13 mouse cellular contexts compared by ENCODE assay signal in genomic region chr13:42961561-42961960, GRCm38 (mm10).
"Had no signal": no experiment of that assay in that cellular context is flagged by ENCODE, and none has a peak within 500 bp of the region (broad histone marks: within the 10 kb centered on the region; RNA-seq: fewer than 3 reads in every experiment).

No protein-coding gene starts in this region.

- DNase-seq: kidney, adult 8-10 months; kidney, postnatal 36 days; lung, adult 2 months; retina, postnatal 1 day; right cerebral cortex, postnatal 25 days; thymus, postnatal 4 days had no signal

- H3K9me3 ChIP-seq: limb, embryonic 10.5 days; liver, embryonic 15.5 days; neural tube, embryonic 13.5 days had no signal

- H3K9ac ChIP-seq: liver, embryonic 15.5 days; neural tube, embryonic 13.5 days had no signal

- H3K27ac ChIP-seq: limb, embryonic 10.5 days; liver, embryonic 15.5 days; neural tube, embryonic 13.5 days had no signal

- H3K4me3 ChIP-seq: limb, embryonic 10.5 days; liver, embryonic 15.5 days; neural tube, embryonic 13.5 days had no signal

- H3K36me3 ChIP-seq: limb, embryonic 10.5 days; liver, embryonic 15.5 days; neural tube, embryonic 13.5 days had no signal

- ATAC-seq: intestine, postnatal 0 days; midbrain, embryonic 16.5 days had no signal

- H3K4me1 ChIP-seq: liver, embryonic 15.5 days; neural tube, embryonic 13.5 days had no signal

- H3K27me3 ChIP-seq: liver, embryonic 15.5 days; neural tube, embryonic 13.5 days had no signal

- H3K4me2 ChIP-seq: liver, embryonic 11.5 days; liver, embryonic 15.5 days; midbrain, embryonic 11.5 days; neural tube, embryonic 13.5 days had no signal
